Comparison of ENCODE assay signal across 9 mouse cellular contexts in the genomic region with DNA sequence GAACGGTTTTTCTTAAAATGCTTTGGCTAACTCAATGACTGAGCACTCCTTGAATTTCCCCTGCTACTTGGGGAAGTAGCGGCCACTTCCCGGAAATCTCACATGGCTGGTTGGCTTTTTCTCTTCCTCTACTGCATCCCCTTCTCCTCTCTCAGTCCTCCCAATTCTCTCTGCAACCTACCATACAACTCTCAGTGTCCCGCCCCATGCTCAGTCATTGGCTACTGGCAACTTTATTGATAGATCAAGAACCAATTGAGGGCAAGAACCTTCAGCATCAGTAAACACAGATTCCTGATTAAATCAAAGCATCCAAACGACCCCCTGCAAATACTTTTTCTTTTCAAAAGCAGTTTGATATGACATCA. TPM values are rescaled to one million over a fixed set of nuclear protein-coding genes. Genes with fewer than 3 reads are reported as not detected.
DNase-seq lines count a peak whose midpoint lies in the region; ATAC-seq lines count a peak whose summit lies in the region.
"Had no signal": no experiment of that assay in that cellular context is flagged by ENCODE, and none has a peak within 500 bp of the region (broad histone marks: within the 10 kb centered on the region; RNA-seq: fewer than 3 reads in every experiment).

No protein-coding gene starts in this region.

- DNase-seq in heart, postnatal 25 days (ENCODE audit: low spot score) = no peak
- peak; percentile 67 for DNase-seq in ZHBTc4 (ENCODE audit: low read depth, low spot score)
- DNase-seq in forebrain, embryonic 11.5 days (ENCODE audit: low spot score) = peak; percentile 66
- DNase-seq in layer of hippocampus, adult 18-20 months (ENCODE audit: low spot score in 2 of 2) = peak; percentile 49 to 85
- DNase-seq in lung, postnatal 36 days = peak; percentile 60
- DNase-seq in ovary, postnatal 10 days (ENCODE audit: low spot score) = no peak

- intact Hi-C loops in heart, postnatal 25 days (cut with DNase I) = no loop called here

- H3K4me2 ChIP-seq in heart, embryonic 12.5 days = peak overlapping the region; percentile 77
- H3K4me2 ChIP-seq in forebrain, embryonic 11.5 days (ENCODE audit: low read depth, low read length, severe bottlenecking) = peak overlapping the region; percentile 43

- no peaks in the 10 kb centered on the region for H3K27me3 ChIP-seq in heart, embryonic 12.5 days (replicated peaks)
- no peaks in the 10 kb centered on the region for H3K27me3 ChIP-seq in forebrain, embryonic 11.5 days (ENCODE audit: control insufficient read depth, insufficient read depth, low read length)

- no peak for ATAC-seq in heart, embryonic 12.5 days (ENCODE audit: insufficient number of reproducible peaks, low FRiP score)
- no peak for ATAC-seq in forebrain, embryonic 11.5 days (replicated peaks; ENCODE audit: low FRiP score)
- ATAC-seq in megakaryocyte-erythroid progenitor cell, adult 5-6 weeks (replicated peaks; ENCODE audit: low FRiP score, low TSS enrichment, poor library complexity, severe bottlenecking) = no peak

- H3K4me3 ChIP-seq in heart, embryonic 12.5 days = peak overlapping the region; percentile 47
- peak overlapping the region; percentile 27 for H3K4me3 ChIP-seq in forebrain, embryonic 11.5 days (ENCODE audit: low read depth, low read length)

- WGBS in heart, embryonic 12.5 days = 6% methylated on average over 5 of the region's 5 CpGs
- WGBS in forebrain, embryonic 11.5 days = 5% methylated on average over 5 of the region's 5 CpGs

- no peaks in the 10 kb centered on the region for H3K36me3 ChIP-seq in heart, embryonic 12.5 days
- no peaks in the 10 kb centered on the region for H3K36me3 ChIP-seq in forebrain, embryonic 11.5 days (ENCODE audit: control insufficient read depth, insufficient read depth, low read length)

- H3K9ac ChIP-seq in heart, embryonic 12.5 days = no peak overlapping the region; the same call in 1 of the 2 replicates
- H3K9ac ChIP-seq in forebrain, embryonic 11.5 days (ENCODE audit: low read length) = peak overlapping the region; percentile 24; the same call in 1 of the 2 replicates

- peaks cover 44% of the 10 kb centered on the region for H3K4me1 ChIP-seq in heart, embryonic 12.5 days (replicated peaks)
- H3K4me1 ChIP-seq in forebrain, embryonic 11.5 days (replicated peaks; ENCODE audit: control insufficient read depth, insufficient read depth, low read length) = peaks cover 13% of the 10 kb centered on the region

- no peak overlapping the region for H3K27ac ChIP-seq in heart, embryonic 12.5 days (ENCODE audit: poor library complexity, severe bottlenecking)
- H3K27ac ChIP-seq in forebrain, embryonic 11.5 days (ENCODE audit: low read depth, low read length) = no peak overlapping the region
- H3K27ac ChIP-seq: macrophage had no signal

- no peaks in the 10 kb centered on the region for H3K9me3 ChIP-seq in heart, embryonic 12.5 days (replicated peaks)
- H3K9me3 ChIP-seq in forebrain, embryonic 11.5 days (ENCODE audit: control insufficient read depth, low read length) = no peaks in the 10 kb centered on the region

RNA-seq across cellular contexts. Expression of a gene that starts 3.2 kb away (rescaled TPM):
- 14.2 TPM in 2 replicates for polyA plus RNA-seq in heart, embryonic 12.5 days (2016; fragmentation: Nextera tagmentation; extraction: Ambion mirVana)
- 10 to 100 TPM; 23.0 to 25.7 TPM for total RNA-seq in heart, postnatal 25 days (2021)
- 22.3 and 22.7 TPM in 2 replicates for polyA plus RNA-seq in forebrain, embryonic 11.5 days (2014; fragmentation: Nextera tagmentation; extraction: Ambion mirVana)
- 10 to 100 TPM; 15.4 to 20.6 TPM for total RNA-seq in layer of hippocampus, adult 18-20 months (2021)
- total RNA-seq in megakaryocyte-erythroid progenitor cell, adult 5-6 weeks (2014; fragmentation: Nextera tagmentation) = 25.0 and 30.1 TPM in 2 replicates
- total RNA-seq in megakaryocyte-erythroid progenitor cell, adult 5-6 weeks (2017) = 5.1 and 7.9 TPM in 2 replicates

RNA-seq across cellular contexts. Expression of a gene that starts 47.8 kb away (rescaled TPM):
- 16.3 and 16.6 TPM in 2 replicates for polyA plus RNA-seq in heart, embryonic 12.5 days (2016; fragmentation: Nextera tagmentation; extraction: Ambion mirVana)
- total RNA-seq in heart, postnatal 25 days (2021) = 1 to 10 TPM; 8.6 to 9.5 TPM
- 57.1 and 61.7 TPM in 2 replicates for polyA plus RNA-seq in forebrain, embryonic 11.5 days (2014; fragmentation: Nextera tagmentation; extraction: Ambion mirVana)
- 10 to 100 TPM; 66.1 to 66.3 TPM for total RNA-seq in layer of hippocampus, adult 18-20 months (2021)
- 34.6 and 46.7 TPM in 2 replicates for total RNA-seq in megakaryocyte-erythroid progenitor cell, adult 5-6 weeks (2014; fragmentation: Nextera tagmentation)
- 18.7 and 26.4 TPM in 2 replicates for total RNA-seq in megakaryocyte-erythroid progenitor cell, adult 5-6 weeks (2017)

Comparison
In these comparisons a context has a peak if more than half of its experiments do, and no peak if none do; other contexts are left out.
1. DNase-seq: peak in ZHBTc4 (single experiment), forebrain, embryonic 11.5 days (single experiment), layer of hippocampus, adult 18-20 months (2 of 2) and lung, postnatal 36 days (single experiment); none in heart, postnatal 25 days (single experiment) and ovary, postnatal 10 days (single experiment).